Comparison of ENCODE assay signal across 32 mouse cellular contexts in genomic region chr6:50237963-50238362, GRCm38 (mm10).
"Had no signal": no experiment of that assay in that cellular context is flagged by ENCODE, and none has a peak within 500 bp of the region (broad histone marks: within the 10 kb centered on the region; RNA-seq: fewer than 3 reads in every experiment).

No protein-coding gene starts in this region.

- H3K4me2 ChIP-seq: limb, embryonic 12.5 days; limb, embryonic 13.5 days; limb, embryonic 15.5 days; liver, embryonic 11.5 days; liver, embryonic 12.5 days; liver, embryonic 13.5 days; liver, embryonic 15.5 days; lung, embryonic 14.5 days; lung, embryonic 15.5 days; midbrain, embryonic 12.5 days; midbrain, embryonic 13.5 days; neural tube, embryonic 12.5 days; neural tube, embryonic 13.5 days had no signal

- H3K9ac ChIP-seq: limb, embryonic 12.5 days; limb, embryonic 13.5 days; limb, embryonic 15.5 days; liver, embryonic 12.5 days; liver, embryonic 13.5 days; liver, embryonic 14.5 days; liver, embryonic 15.5 days; liver, postnatal 0 days; lung, embryonic 14.5 days; lung, embryonic 15.5 days; midbrain, embryonic 12.5 days; midbrain, embryonic 13.5 days; neural tube, embryonic 12.5 days; neural tube, embryonic 13.5 days had no signal

- H3K27me3 ChIP-seq: limb, embryonic 12.5 days; limb, embryonic 13.5 days; limb, embryonic 15.5 days; liver, embryonic 12.5 days; liver, embryonic 13.5 days; liver, embryonic 15.5 days; lung, embryonic 15.5 days; megakaryocyte, embryonic 14.5 days; midbrain, embryonic 12.5 days; midbrain, embryonic 13.5 days; neural tube, embryonic 12.5 days; neural tube, embryonic 13.5 days had no signal

- H3K27ac ChIP-seq: left cerebral cortex, adult 2 months; limb, embryonic 10.5 days; limb, embryonic 12.5 days; limb, embryonic 13.5 days; limb, embryonic 15.5 days; liver, embryonic 12.5 days; liver, embryonic 13.5 days; liver, embryonic 14.5 days; liver, embryonic 15.5 days; lung, embryonic 15.5 days; macrophage; midbrain, embryonic 10.5 days; midbrain, embryonic 12.5 days; midbrain, embryonic 13.5 days; neural tube, embryonic 12.5 days; neural tube, embryonic 13.5 days had no signal

- H3K9me3 ChIP-seq: limb, embryonic 10.5 days; limb, embryonic 12.5 days; limb, embryonic 13.5 days; limb, embryonic 15.5 days; liver, embryonic 12.5 days; liver, embryonic 13.5 days; liver, embryonic 15.5 days; lung, embryonic 15.5 days; megakaryocyte, embryonic 14.5 days; midbrain, embryonic 10.5 days; midbrain, embryonic 12.5 days; midbrain, embryonic 13.5 days; neural tube, embryonic 12.5 days; neural tube, embryonic 13.5 days had no signal

- DNase-seq: left cerebral cortex, postnatal 4 days; liver; liver, embryonic 13.5 days; liver, postnatal 0 days; lung, adult 18-20 months; lung, adult 2 months; lung, embryonic 14.5 days; lung, postnatal 10 days; lung, postnatal 14 days; lung, postnatal 36 days; lung, postnatal 4 days; midbrain, embryonic 14.5 days had no signal

- H3K36me3 ChIP-seq: limb, embryonic 10.5 days; limb, embryonic 12.5 days; limb, embryonic 13.5 days; limb, embryonic 15.5 days; liver, embryonic 12.5 days; liver, embryonic 13.5 days; liver, embryonic 15.5 days; lung, embryonic 15.5 days; midbrain, embryonic 10.5 days; midbrain, embryonic 12.5 days; midbrain, embryonic 13.5 days; neural tube, embryonic 12.5 days had no signal

- H3K4me3 ChIP-seq: left cerebral cortex, adult 2 months; limb, embryonic 10.5 days; limb, embryonic 12.5 days; limb, embryonic 13.5 days; limb, embryonic 15.5 days; liver, embryonic 12.5 days; liver, embryonic 13.5 days; liver, embryonic 15.5 days; lung, embryonic 15.5 days; megakaryocyte, embryonic 14.5 days; midbrain, embryonic 10.5 days; midbrain, embryonic 12.5 days; midbrain, embryonic 13.5 days; myocyte; neural tube, embryonic 12.5 days; neural tube, embryonic 13.5 days had no signal

- H3K4me1 ChIP-seq: limb, embryonic 10.5 days; limb, embryonic 12.5 days; limb, embryonic 13.5 days; limb, embryonic 15.5 days; lung, embryonic 15.5 days; midbrain, embryonic 10.5 days; midbrain, embryonic 12.5 days; midbrain, embryonic 13.5 days; neural tube, embryonic 12.5 days; neural tube, embryonic 13.5 days had no signal

- ATAC-seq: liver, embryonic 12.5 days; liver, postnatal 0 days; lung, postnatal 0 days; midbrain, embryonic 13.5 days; midbrain, embryonic 16.5 days had no signal
